Mouse (Mus musculus): ENCODE measurements around the gene Dnah11.
"Not testable (repeated sequence)": the region's sequence is repeated elsewhere in the genome, so short reads cannot be mapped to it uniquely, and the experiment has no call there.

Dnah11 gene

DNA sequence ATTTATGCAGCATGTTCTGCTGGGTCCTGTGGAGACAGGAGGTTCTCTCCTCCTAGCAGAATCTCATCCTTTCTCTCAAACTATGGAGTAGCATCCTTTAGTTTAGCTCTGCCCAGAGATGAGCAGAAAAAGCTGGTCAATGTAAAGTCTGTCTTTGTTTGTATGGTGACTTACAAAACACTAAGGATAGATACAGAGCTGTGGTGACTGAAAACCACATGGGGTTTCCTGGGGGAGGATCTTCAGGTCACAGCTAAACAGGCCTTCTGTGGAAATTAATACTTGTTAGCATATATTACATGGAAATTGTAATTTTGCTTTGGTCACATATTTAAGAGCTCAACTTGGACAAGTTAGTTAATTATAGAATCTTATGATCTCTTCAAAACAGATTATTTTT lies 239.6 kb downstream of the Dnah11 start:
- DNase-seq = no peak

DNA sequence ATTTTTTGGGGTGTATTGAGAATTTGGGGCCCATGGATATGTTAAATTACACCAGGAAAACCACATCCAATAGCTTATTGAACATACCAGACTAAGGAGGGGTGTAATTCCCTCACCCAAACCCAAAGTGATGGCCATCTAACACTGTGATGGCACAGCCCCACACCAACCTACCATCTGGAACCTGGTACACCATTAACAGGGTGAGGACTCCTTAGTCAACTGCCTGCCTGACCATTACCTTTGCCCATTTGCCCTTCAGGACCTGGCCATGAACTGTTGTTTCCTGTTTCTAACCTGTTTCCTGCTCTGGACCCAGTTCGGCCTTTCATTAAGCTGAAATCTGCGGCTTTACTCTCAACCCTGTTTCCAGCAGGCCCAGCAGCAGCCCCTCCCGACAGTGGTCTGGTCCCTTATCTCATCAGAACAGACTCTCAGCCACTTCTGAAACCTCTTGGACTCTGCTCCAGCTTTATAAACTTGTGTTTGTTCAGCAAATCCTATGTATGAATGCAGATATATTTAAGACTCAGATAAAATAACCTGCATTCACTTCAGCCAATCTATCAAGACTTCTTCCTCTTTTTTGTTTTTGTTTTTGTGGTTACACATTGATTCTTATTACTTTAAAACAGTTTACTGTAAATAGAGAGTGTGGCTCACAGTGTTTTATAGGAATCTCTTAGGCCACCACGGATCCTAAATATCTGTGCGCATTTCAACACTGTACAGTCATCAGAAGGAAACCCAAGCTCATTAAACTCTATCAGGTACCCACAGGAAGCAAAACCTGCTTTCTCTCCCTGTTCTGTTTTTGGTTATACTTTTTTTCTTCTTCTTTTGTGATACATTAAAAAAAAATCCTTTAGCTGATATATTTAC lies 251.8 kb downstream of the Dnah11 start:
- no peak for DNase-seq

DNA sequence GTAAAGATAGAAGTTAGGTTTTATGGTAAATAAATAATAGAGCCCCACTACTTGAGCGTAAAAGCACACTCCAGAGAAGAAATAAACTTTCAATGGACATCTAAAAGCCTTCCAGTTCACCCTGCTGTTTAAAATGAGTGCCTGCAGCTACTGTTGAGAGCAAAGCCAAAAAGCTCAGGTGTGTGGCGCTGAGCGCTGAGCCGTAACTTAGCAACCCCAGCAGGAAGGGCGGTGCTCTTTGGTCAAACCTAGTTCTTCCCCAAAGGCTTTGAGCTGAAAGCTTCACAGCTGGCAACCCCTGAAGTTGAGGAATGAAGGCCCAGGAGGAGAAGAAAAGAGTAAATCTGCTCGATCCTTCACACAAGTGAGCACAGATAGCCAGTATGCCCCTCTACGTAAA lies 256.9 kb downstream of the Dnah11 start:
- no peak for DNase-seq

DNA sequence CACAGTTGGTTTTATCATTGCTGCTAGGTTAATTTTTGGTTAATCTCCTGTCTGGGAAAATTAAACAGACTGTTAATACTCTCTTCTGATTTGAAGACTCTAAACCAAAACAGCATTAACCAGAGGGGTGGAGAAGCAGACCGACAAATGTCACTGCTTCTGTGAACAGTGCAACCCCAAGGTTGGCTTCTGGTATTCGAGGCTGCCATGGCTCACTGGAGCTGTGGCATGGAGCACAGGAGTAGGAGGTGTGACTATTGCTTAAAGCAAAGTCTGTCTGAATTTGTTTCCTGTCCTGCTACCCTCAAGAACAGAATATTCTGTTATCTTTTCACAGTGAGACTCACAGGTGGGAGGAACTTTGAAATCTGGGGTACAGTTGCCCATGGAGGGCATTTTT lies 260.6 kb downstream of the Dnah11 start:
- no peak for DNase-seq

DNA sequence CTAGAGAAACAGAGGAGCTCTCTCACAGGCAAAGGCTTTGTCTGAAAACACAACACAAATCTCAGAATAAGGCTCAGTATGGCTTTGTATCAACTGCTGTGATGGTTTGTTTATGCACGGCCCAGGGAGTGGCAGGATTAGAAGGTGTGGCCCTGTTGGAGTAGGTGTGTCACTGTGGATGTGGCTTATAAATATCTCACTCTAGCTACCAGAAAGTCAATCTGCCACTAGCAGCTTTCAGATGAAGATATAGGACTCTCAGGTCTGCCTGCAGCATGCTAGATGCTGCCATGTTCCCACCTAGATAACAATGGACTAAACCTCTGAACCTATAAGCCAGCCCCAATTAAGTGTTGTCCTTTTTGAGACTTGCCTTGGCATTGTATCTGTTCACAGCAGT lies 266.8 kb downstream of the Dnah11 start:
- no peak for DNase-seq

DNA sequence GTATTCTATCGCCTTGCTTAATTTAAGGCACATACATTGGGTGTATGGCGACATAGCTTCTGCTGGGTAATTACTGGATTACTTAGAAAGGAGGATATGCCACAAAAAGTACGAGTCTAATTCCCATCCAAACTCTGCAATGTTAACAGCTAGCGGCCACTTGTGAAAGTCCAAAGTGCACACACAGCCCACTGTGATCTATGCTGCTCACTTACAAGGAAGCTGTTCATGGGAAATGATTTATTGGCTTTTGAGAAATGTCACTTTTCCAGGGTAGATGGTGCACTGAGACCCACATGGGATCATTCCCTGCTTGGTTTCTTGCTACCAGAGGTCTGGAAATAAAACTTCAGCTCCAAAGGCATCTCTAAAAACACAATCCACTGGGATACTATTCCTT lies 269.1 kb downstream of the Dnah11 start:
- no peak for DNase-seq

DNA sequence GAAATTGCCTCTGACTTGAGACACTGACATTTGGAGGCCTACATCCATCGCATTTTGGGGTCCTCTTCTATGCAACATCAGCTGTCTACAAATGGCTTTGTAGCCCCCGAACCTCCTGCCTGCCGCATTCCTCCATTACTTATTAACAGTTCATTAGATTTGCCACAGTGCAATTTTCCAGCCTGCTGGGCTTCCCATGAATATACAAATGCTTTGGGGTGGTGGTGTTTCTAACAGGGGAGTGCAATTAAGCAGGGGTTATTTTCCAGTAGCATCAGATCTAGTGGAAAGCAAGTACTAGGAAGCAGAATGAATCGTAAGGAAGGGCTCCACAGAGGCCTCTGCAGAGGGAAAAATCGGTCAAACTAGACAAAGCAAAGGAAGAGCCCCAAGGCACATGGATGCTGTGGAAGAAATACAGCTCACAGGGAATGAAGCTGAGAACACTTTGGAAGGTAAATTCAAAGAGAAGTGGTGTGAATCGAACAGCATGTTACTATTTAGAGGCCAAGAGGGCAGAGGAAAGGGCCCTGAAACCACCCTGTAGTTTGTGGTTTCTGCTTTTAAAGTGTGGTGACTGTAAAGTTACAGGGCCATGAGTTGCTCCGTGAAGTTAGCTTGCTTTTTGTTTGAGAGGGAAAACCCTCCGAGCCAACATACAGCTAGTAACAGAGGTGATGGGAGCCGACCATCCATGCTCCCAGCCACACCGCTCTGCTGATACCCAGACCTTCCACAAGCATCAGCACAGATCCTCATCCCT lies 282.8 kb downstream of the Dnah11 start:
- DNase-seq = no peak

DNA sequence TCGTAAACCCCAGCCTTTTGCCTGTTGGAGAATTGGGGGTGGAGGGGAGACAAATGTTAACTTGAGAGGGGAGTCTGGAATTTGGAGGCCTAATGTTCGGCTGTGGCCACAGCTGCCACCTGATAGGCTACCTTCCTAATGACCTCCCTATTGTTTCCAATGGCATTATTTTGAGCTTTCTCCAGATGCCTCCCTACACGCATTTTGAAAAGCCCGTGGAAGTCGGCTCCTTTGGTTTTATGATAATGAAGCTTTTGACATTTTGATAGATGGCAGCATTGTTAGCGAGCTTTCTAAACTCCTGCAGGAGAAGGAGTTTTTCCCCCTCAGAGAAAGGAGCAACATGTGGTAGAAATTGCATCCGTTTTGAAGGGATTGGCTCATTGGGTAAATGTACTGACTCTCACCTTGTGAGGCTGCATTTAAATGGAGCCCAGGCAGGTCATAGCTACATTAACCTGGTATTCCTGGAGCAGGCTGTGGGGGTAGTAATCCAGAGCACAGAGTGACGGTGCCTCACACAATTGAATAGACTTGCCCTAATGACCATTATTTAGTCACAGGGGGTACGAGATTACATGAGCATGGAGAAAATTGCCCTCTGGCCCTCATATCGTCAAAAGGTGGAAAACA lies 284.1 kb downstream of the Dnah11 start:
- no peak for DNase-seq

DNA sequence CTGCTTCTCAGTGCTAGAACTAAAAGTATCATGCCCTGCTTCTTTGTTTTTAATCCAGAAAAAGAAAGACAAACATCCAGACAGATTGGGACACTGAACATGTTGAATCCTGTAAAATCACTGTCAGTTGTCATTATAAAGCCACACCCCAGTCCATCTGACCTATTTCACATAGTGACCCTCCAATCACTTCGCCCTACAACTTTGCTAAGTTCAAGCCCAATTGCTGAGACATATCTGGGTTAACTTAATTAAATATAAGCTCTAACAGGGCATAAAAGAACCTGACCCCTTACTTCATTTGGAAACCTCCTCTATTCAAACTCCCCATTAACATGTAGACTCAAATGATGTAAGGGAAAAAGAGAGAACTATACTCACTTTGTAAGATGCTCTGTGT lies 287.4 kb downstream of the Dnah11 start:
- DNase-seq = no peak

DNA sequence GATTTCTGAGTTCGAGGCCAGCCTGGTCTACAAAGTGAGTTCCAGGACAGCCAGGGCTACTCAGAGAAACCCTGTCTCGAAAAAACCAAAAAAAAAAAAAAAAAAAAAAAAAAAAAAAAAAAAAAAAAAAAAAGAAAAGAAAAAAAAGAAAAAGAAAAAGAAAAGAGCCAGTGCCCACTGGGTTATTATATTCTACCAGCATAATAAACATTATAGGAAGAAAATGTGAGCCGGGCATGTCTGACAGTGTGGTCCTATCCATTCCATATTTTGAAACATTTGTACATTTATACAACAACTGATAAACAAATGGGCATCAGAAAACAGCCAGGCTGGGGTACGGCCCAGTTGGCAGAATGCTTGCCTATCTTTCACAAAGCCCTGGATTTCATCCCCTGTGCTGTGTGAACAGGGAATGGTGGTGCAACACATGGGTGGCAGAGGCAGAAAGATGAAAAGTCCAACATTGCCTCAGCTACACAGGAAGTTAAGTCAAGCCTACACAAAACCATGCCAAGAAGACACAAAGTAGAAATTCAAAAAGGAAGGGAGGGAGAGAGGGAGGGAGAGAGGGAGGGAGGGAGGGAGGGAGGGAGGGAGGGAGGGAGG lies 293.5 kb downstream of the Dnah11 start:
- not testable (repeated sequence) for DNase-seq

DNA sequence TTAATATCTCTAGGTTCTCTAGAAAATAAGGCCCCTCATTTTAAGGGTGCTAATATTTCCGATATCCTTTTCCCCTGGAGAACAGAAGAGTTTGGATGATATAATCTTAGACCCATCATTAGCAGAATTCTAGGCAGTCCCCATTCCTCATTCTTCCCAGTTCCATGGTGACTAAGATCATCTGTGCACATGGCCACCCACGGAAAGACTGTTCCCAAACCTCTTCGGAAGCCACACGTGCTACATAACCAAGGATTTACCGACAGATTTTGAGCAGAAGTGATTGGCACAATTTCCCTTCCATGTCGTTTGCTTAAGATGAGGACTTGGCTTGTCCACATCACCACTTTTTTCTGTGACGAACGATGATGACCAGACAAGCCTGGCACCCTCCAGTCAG lies 295.2 kb downstream of the Dnah11 start:
- DNase-seq = no peak

DNA sequence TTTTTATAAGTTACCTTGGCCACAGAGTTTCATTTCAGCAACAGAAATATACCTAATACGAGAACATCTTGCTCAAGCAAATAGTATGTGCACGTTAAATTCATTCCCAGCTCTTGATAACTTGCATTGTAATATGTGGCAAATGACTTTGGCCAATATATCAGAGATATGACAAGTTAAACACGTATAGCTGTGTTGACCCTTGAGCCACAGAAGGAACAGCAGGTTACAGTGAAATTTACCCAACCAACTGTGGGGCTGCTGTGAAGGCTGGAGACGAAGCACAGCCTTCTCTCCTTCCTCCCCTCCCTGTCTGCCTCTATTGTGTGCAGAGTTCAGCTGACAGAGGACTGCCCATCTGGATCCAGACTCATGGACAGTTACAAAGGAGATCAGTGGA lies 297.5 kb downstream of the Dnah11 start:
- DNase-seq = not testable (repeated sequence)

DNA sequence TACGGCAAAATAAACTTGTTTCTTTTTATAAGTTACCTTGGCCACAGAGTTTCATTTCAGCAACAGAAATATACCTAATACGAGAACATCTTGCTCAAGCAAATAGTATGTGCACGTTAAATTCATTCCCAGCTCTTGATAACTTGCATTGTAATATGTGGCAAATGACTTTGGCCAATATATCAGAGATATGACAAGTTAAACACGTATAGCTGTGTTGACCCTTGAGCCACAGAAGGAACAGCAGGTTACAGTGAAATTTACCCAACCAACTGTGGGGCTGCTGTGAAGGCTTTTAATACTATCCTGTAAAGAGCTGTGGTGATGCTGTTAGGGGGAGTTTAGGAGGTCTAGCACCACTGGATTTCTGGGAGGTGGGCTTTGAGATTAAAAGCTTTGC lies 298.0 kb downstream of the Dnah11 start:
- DNase-seq = not testable (repeated sequence)

DNA sequence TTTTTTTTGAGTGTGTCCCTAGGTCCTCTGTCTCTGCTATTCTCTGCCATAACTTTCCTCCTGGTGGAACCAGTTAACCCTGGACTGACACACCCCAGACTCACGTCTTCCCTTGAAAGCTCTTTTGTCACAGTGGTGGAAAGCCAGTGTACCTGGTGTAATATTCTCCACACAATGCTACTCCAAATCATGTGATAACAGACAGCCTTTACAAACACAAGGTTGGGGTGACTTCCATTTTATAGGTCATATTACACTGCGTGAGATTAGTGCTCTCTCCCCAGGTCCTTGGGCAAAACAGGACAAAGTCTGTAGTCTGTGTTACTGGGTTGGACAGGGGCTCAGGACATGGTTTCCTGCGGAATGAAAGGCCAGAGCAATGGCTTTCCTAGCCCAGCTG lies 311.4 kb downstream of the Dnah11 start:
- no peak for DNase-seq

DNA sequence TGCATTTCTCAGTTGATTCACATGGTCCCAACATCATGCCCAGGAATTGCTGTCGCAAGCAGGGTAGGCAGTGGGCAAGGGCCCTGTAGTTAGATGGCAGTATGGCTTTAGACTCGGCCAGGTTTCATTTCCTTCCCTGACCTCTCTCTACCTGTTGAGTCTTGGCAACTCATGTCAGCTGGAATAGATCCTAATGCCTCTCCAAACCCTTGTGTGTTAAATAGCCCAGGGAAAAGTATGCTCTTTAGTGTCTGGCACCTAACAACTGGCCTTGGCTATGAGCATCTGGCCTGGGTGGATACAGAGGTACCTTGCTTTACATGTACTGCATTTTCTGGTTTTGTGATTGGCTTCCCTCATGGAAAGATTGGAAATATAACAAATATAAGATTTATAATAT lies 314.2 kb downstream of the Dnah11 start:
- DNase-seq = no peak

DNA sequence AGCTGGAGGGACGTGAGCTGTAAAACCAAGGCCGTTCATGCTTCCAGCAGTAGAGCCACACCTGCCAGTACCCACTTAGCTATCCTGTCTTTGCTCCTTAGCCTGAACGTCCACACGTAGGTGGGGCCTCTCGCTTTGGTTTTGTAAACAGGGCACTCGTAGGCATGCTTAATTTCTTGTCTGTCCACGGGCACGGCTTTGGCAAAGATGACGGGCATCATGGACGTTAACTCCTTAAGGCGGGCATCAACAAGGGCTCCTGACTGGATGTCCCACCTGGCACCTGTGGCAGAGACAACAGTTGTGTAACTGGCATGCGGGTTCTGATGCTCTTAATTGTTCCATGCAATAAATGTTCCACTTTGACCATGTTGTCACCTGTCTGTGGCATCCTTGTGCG lies 320.5 kb downstream of the Dnah11 start:
- DNase-seq = no peak

DNA sequence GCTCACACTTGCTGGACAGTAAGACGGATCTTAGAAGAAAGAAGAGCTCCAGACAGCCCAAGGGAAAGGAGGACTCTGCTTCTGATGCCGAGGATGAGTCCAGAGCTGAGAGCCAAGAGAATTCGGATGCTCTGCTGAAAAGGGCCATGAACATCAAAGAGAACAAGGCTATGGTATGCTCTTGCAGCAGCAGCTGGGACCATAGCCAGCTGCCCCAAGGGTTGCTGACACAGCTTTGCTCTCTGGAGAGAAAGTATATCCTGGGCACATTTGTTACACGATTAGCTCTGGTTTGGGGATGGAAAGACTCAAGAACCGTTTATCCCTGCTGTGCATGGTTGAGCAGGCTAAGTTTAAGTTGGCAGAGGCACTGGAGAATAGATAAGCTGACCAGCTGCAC lies 326.6 kb downstream of the Dnah11 start:
- no peak for DNase-seq

DNA sequence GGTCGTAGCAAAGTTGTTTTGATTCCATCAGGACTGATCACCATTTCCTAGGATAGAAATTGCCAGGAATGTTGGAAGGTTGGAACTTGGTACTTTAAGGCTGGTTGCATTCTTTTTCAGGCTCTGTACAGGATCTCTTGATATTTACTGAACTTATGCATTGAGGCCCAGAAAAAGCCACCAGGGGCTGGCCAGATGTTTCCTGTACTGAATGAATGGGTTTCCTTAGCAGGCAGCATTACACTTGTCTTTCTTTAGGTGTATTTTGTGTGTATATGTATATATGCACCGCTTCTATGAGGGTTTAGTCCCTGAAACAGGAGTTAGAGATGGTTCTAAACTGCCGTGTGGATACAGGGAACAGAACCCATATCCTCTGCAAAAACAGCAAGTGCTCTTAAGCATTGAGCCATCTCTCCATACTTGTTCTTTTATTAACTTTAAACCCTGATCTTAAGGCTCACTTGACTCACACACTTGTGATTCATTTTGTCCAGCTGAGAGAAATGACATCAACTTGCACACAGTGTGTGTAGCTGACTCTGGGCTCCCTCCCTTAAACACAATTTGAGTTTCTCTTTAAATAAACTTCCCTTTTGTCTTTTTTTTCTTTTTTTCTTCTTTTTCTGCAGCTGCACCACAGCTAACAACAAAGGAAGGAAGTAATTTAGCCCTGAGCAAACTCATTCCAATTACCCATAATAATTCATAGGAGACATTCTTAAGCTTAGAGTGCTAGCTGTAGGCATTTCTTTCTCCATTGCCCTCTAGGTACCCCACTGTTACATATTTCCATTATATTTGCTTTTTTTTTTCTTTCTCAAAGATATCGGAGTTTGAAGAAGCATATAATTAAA lies 330.9 kb downstream of the Dnah11 start:
- DNase-seq = no peak

DNA sequence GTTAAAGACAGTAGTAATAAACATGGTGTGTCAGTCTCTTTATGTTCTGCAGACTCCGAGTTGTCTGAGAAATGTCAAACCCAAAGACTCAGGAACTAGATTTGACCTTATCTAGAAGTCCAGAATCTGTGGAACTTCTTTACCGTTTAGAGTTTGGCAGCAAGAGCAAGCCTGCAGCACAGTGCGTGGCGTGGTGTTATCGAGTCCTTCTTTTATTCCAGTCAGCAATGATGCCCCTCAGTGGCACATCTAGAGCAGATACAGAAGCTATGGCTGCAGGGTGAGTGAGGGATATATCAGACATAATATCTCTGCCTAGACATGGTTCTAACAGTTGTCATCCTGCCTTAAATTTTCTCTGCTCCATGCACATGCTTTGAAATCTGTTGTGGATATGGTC lies 336.2 kb downstream of the Dnah11 start:
- no peak for DNase-seq

DNA sequence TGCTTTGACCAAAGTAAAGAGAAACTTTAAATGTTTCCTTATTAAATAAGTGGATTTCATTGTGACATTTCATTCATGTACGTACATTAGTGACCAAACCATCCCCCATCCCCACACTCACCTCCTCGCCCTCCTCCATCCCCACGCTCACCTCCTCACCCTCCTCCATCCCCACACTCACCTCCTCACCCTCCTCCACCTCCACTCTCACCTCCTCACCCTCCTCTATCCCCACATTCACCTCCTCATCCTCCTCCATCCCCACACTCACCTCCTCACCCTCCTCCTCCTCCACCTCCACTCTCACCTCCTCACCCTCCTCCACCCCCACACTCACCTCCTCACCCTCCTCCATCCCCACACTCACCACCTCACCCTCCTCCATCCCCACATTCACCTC lies 337.6 kb downstream of the Dnah11 start:
- no peak for DNase-seq

DNA sequence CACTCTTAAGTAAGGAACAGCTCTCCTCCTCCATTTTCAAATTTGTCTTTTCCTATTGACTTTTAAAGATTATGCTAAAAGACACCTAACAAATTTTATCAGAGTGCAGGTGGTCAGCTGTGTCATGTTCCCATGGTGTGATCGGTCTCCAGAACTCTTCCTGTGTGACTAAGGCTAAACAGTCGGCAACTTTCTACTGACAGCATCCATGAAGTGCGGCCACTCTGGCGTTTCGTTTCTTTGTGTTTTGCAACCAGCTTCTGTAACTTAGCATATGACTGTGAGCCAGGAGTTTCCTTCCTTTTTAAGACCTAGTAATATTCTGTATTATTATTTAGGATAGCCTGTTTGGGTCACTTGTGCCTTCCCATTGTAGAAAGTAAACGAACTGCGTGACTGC lies 338.0 kb downstream of the Dnah11 start:
- no peak for DNase-seq

DNA sequence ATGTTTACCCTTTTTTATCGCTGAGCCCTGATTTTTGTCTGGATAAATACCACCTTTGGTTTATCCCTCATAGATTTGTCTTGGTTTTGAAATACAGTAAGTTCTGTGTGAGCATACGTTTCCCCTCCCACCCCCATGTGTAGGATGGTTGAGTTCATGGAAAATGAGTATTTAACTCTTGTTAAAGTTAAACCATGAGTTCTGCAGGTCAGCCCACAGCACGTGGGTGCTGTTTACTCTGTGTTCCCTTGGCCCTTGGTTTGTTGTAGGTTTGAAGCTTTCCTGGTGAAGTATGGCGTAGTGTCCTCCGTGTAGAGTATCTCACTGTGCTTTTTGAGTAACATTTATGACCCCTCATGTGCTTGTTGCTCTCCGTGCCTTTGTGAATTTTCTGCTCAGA lies 341.0 kb downstream of the Dnah11 start:
- DNase-seq = no peak

DNA sequence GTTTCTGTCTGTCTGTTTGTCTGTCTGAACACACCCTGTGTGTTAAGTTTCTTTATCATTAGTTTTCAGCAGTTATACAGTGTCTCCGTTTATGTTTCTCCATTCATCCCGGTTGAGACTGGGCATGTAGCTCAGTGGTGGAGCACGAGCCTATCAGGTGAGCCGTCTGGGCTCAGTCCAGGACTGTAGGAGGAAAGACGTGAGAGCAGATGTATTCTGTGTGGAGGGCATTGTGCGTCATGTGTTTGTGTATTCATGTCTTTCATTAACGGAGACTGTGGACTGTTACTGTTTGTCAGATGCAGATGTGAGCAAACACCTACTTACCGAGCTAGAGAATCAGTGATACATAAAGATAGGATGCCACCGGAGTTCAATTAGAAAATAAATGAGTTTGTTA lies 341.8 kb downstream of the Dnah11 start:
- no peak for DNase-seq

Data from cerebellum, adult 8-10 months (tissue).